Mouse (Mus musculus) liver, embryonic 14 days (tissue): ENCODE measurements around the gene Gga3. TPM values are rescaled to one million over a fixed set of nuclear protein-coding genes. Genes with fewer than 3 reads are reported as not detected.

Experiments
- polyA plus RNA-seq: library from polyadenylated mRNA; depleted of rRNA; stranded (reverse); fragments of >200 nt; gene quantifications from 2 replicates; pipeline ENCODE4 v1.2.3, GENCODE M21; 2012; rRNA removed

Gga3 gene
- 8.0 and 9.9 TPM in 2 replicates for polyA plus RNA-seq

DNA sequence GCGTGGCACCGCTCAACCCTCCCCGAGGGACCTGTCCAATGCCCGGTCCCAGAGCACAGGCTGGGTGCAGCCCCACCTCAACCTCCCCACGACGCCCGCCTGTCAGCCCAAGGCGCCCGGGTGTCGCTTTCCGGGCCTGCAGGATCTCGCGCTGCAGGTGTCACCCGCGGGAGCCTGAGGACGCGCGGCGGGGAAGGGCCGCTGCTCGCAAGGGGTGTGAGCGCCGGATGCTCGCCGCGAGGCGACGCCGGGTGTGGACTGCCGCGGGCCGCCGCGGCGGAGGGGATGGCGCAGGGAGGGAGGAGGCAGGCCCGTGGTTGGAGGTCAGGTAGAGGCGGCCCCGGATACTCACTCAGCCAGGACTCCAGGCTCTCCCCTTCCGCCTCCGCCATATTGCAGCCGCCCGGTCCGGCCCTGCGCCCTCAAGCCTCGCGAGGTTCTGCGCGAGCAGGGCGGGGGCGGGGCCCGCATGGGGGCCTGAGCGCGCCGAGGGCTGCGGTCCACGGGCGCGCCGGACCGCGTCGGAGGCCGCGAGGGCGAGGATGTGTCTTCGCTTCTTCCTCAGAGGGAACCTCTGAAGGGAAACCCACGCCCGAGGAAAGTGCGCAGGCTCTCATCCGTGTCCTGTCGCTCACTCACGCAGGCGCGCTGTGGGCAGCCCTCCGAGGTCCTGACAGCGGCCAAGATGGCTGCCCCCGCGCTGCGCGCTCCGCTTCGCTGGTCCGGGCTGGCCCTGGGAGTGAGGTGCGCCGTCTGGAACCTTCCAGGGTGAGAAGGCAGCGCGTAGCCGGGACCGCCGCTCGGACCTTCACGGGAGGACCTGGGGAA, at the start of gene Gga3, which contains the start of gene Mrps7:
Gga3 (minus strand) TSS at position 576 of the 828 bp plus-strand sequence.
Mrps7 (plus strand) TSS at position 450 of the 828 bp plus-strand sequence.

DNA sequence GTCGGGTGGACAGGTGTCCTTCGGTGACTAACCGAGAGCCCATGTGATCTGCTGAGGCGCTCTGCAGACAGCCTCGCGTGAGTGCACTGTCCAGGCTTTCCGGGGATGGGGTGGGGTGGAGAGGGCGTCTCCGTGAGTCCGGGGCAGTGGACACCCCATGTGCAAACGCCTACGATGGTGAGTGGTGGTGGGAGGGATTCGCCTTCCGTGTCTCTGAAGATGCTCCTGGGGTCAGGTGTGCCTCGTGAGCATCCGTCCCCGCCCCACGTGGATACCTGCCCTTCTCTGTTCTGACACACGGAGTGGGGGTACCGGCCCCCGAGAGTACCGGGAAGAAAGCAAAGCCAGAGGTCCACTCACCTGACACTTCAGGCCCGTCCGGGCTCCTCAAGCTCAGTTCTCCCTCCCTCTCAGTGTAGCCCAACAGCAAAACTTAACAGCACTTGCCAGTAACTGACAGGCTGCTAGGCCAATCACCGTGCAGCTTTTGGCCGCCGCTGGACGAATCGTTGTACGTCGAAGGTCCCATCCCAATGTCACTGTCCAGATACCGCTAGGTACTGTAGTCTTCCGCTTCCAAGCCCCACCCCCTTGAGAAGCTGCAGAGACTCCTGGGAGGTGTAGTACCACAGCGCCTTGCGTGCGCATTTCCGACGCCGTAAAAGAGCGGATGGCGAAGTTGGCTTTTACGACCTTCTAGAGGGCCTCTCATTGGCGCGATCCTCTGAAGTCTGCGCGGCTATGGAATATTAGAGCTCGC, 24.0 kb upstream of the Gga3 start, which contains the start of gene Slc25a19:
Slc25a19 (minus strand) TSS at position 591 of the 760 bp plus-strand sequence.

DNA sequence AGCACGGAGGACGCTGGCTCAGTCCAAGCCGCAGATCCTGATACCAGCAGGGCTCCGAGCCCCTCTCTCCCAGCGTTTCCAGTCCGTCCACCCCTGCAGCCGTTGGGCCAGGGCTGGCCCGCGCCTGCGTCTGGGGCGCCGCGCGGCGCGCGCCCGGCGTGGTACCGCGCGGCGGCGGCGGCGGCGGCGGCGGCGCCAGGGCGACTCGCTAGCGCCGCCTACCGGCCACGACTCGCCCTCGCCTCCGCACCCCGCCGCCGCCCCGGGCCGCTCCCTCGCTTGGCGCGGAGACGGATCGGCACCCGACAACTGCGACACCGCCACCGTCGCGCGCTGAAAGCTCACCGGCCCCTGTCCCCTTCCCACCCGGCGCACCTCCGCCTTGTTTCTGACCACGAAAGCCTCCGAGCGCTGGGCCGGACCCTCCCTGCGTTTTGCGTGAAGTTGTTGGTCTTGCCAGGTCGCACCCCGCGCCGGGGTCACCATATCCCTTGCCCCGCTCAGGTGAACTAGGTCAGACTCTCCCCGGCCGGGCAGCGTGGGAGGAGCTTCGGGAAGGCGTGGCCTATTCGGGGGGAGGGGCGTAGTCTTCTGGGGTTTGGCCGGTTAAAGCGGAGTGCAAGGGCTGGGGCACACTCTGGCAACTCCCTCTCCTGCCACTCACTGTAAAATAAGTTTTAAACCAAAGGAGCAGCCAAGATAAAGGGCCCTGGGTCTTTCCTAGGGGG, 8.7 kb upstream of the Gga3 start, which contains the start of gene Mif4gd:
Mif4gd (minus strand) TSS at position 560 of the 728 bp plus-strand sequence.

DNA sequence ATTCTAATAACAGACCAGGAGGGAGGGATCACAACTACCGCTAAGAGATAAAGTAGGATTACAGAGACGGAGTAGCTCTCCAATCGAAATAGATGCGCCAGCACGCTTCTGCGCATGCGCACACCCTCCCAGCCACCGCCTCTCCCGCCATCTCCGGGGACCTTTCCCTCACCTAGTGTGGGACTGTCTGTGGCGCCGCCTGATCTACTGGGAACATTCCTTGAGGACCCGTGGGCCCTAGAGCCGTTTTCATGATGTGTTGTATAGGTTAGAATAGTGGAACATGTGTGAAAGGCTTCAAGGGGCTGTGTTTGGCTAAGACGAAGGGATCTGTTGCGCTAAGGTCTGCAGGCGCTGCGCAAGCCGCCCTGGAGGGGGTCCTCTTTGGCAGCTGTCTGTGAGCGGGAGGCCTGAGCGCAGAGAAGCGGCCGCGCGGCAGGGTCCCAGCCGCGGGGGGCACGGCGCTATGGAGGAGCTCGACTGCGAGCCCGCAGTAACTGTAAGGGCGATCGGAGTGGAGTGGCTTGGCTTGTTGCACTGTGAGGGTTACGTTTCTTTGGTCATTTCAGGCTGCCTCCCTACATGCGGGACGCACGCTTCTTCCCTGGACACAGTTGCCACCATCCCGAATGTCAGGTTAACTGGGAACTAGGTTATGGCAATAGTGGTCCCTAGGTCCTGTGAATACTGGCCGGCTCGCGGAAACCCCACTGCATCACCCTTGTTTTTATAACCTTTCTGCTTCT, 39.6 kb downstream of the Gga3 start, which contains the start of gene Nup85:
Nup85 (plus strand) TSS at position 371 of the 746 bp plus-strand sequence.

DNA sequence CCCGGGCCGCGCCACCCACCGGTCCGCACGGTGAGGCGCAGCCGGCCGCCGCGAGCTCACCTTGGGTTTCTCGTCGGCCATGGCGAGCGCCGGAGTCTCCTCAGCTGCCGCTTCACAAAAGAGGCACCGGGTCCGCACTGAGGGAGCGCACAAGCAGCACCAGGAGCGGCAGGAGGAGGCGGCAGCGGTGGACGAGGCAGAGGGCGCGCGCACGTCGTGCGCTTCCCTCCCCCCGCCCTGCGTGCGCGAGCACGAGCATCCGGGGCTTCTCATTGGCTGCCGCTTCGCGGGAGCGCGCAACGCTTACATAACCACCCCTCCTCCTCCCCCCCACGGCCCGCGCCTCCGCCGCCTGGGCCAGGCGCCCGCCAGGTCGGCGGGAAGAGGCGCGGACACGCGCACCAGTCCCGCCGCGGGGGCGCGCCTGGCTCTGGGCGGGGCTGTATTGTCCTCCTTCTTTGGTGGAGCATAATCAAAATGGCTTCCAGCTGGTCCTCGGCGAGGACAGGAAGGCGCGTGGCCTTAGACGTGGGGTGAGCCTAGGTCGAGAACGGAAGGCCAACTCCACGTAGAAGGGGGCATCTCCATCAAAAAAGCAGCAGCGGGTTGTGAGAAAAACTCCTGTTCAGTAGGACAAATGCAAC, 67.7 kb downstream of the Gga3 start, which contains the start of gene Sumo2:
Sumo2 (minus strand) TSS at position 239 of the 644 bp plus-strand sequence.

Other genes with a start within 250 kb of the Gga3 start
- gene Hid1, start 236.3 kb downstream of the Gga3 start, polyA plus RNA-seq, result 0.57 and 0.70 TPM in 2 replicates
- gene Cdr2l, start 222.1 kb downstream of the Gga3 start, polyA plus RNA-seq, result 1.4 and 1.5 TPM in 2 replicates
- 38.7 and 39.5 TPM in 2 replicates for gene Mrpl58, start 200.3 kb downstream of the Gga3 start, polyA plus RNA-seq
- gene Atp5h, start 184.1 kb downstream of the Gga3 start, polyA plus RNA-seq, result 362 and 391 TPM in 2 replicates
- 6.4 and 6.8 TPM in 2 replicates for gene Kctd2, start 183.9 kb downstream of the Gga3 start, polyA plus RNA-seq
- 0.05 TPM in 2 replicates for gene Trim80, start 163.5 kb downstream of the Gga3 start, polyA plus RNA-seq
- 0.05 TPM in 1 of 2 replicates, not detected in the other for gene Slc16a5, start 141.6 kb downstream of the Gga3 start, polyA plus RNA-seq
- 1.8 and 2.2 TPM in 2 replicates for gene Armc7, start 128.4 kb downstream of the Gga3 start, polyA plus RNA-seq
- gene Nt5c, start 112.2 kb downstream of the Gga3 start, polyA plus RNA-seq, result 26.9 and 30.1 TPM in 2 replicates
- 141 and 165 TPM in 2 replicates for gene Jpt1, start 89.7 kb downstream of the Gga3 start, polyA plus RNA-seq
- gene Sumo2, start 67.8 kb downstream of the Gga3 start, polyA plus RNA-seq, result 206 and 228 TPM in 2 replicates
- 103 and 121 TPM in 2 replicates for gene Nup85, start 39.6 kb downstream of the Gga3 start, polyA plus RNA-seq
- 23.4 and 26.4 TPM in 2 replicates for gene Mrps7, start 126 bp downstream of the Gga3 start, polyA plus RNA-seq
- 23.5 and 27.8 TPM in 2 replicates for gene Mif4gd, start 8.9 kb upstream of the Gga3 start, polyA plus RNA-seq
- 9.3 and 9.9 TPM in 2 replicates for gene Slc25a19, start 24.2 kb upstream of the Gga3 start, polyA plus RNA-seq
- gene Grb2, start 104.5 kb upstream of the Gga3 start, polyA plus RNA-seq, result 21.8 and 24.1 TPM in 2 replicates
- gene Tmem94, start 161.4 kb upstream of the Gga3 start, polyA plus RNA-seq, result 9.0 and 10.3 TPM in 2 replicates
- 6.1 and 7.1 TPM in 2 replicates for gene Caskin2, start 209.6 kb upstream of the Gga3 start, polyA plus RNA-seq
- gene Tsen54, start 210.7 kb upstream of the Gga3 start, polyA plus RNA-seq, result 11.0 and 12.6 TPM in 2 replicates
- 9.6 and 10.2 TPM in 2 replicates for gene Llgl2, start 220.0 kb upstream of the Gga3 start, polyA plus RNA-seq